Mouse (Mus musculus) megakaryocyte, embryonic 14.5 days (primary cell): ENCODE measurements around the gene Nrap.

ENCODE experiments used
- FLI1 ChIP-seq: IDR thresholded peaks from 2 replicates; pipeline ENCODE4 v1.6.1; 2012; ENCODE audit warnings: low read length, inconsistent platforms, mixed read lengths
- GATA1 ChIP-seq: IDR thresholded peaks from 3 replicates; pipeline ENCODE4 v1.6.1; 2012; ENCODE audit warnings: mixed read lengths, low read length, inconsistent platforms, borderline replicate concordance

DNA sequence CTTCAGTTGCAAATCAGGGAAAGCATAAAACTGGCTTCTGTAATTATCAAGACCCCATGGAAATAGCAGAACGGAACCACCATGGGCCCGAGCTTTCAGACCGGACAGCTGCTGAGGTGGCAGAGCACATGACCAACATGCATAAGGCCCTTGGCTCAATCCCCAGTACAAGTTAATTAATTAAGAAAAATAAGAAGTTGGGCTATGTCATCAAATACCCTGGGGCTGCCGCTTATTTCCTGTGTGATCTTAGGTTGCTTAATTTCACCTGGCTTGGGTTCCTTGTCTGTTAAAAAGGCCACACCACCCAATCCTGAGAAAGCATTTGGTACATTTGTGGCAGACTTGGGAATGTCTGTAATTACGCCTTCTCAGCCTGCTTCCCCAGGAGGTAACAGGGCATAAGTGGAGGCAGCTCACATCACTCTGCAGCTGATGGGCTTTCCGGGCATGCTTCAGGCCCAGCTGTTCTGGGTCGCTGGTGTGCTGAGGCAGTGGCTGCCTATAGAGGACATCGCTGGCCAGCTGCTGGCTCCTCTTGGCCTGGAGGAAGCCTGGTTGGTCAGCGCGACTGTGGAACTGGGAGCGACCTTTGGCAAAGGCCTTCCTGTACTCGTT is 68.4 kb downstream of the Nrap start:
- TF ChIP-seq GATA1 (no peak), FLI1 (no peak)
